Mouse (Mus musculus) C2C12 (cell line): Measurements from ENCODE around the gene Psmd11. TPM values are rescaled to one million over a fixed set of nuclear protein-coding genes. Genes with fewer than 3 reads are reported as not detected.

Experiments used
- H3K27me3 ChIP-seq: one replicate; pipeline ENCODE4 v1.6.1; 2011; ENCODE audit not compliant: control insufficient read depth, insufficient read depth, insufficient read length
- H3K36me3 ChIP-seq: one replicate; pipeline ENCODE4 v1.6.1; 2011; ENCODE audit not compliant: control insufficient read depth, insufficient read depth
- H3K4me3 ChIP-seq: one replicate; pipeline ENCODE4 v1.5.1; 2011; ENCODE audit warnings: mild to moderate bottlenecking, control low read depth; ENCODE audit not compliant: poor library complexity, insufficient read depth, severe bottlenecking
- H3K79me2 ChIP-seq: one replicate; pipeline ENCODE4 v1.6.1; 2011; ENCODE audit not compliant: control insufficient read depth, insufficient read depth
- H3K79me3 ChIP-seq: one replicate; pipeline ENCODE4 v1.6.1; 2011; ENCODE audit warnings: low read depth, control low read depth
- H3ac ChIP-seq: one replicate; pipeline ENCODE3; 2011; ENCODE audit warnings: low read depth; ENCODE audit not compliant: control insufficient read depth, insufficient read length
- CEBPB ChIP-seq: IDR thresholded peaks from one replicate; pipeline ENCODE4 v1.6.1; 2011; ENCODE audit warnings: low read depth, mild to moderate bottlenecking, control low read depth, moderate library complexity
- CTCF ChIP-seq: IDR thresholded peaks from one replicate; pipeline ENCODE4 v1.5.1; 2011; ENCODE audit not compliant: control insufficient read depth, insufficient read depth, insufficient read length
- FOSL1 ChIP-seq: IDR thresholded peaks from one replicate; pipeline ENCODE4 v1.8.0; 2011; ENCODE audit warnings: mild to moderate bottlenecking, low read length; ENCODE audit not compliant: poor library complexity, insufficient read depth, severe bottlenecking
- MAX ChIP-seq: IDR thresholded peaks from one replicate; pipeline ENCODE4 v1.6.1; 2011; ENCODE audit warnings: mild to moderate bottlenecking, control low read depth
- MYOD1 ChIP-seq: IDR thresholded peaks from one replicate; pipeline ENCODE4 v1.6.1; 2011; ENCODE audit warnings: low read depth; ENCODE audit not compliant: control insufficient read depth, insufficient read length
- MYOG ChIP-seq: IDR thresholded peaks from one replicate; pipeline ENCODE4 v1.6.1; 2011; ENCODE audit not compliant: control insufficient read depth, insufficient read length; ENCODE audit errors: extremely low read depth
- USF1 ChIP-seq: IDR thresholded peaks from one replicate; pipeline ENCODE4 v1.6.1; 2011; ENCODE audit warnings: low read depth, mild to moderate bottlenecking, control low read depth, moderate library complexity
- polyA plus RNA-seq: library from polyadenylated mRNA; unstranded; fragments of >200 nt; fragmentation: generic; extraction: Trizol; gene quantifications from one replicate; pipeline ENCODE4 v1.2.1, GENCODE M21; 2012; ENCODE audit warnings: missing spikeins

Psmd11 gene
- polyA plus RNA-seq, 1 experiment = 82.9 TPM

GRCm38 (mm10) chr11:80505581-80505980 lies 77.2 kb downstream of the Psmd11 start:
- Histone ChIP-seq H3K36me3 (no peaks in the 10 kb centered on the region), H3K27me3 (no peaks in the 10 kb centered on the region), H3ac (no peak overlapping the region), H3K4me3 (no peak overlapping the region), H3K79me2 (no peaks in the 10 kb centered on the region), H3K79me3 (no peaks in the 10 kb centered on the region)
- TF ChIP-seq FOSL1 = no peak

- Histone ChIP-seq H3ac (no peak overlapping the region), H3K4me3 (no peak overlapping the region), H3K79me2 (no peaks in the 10 kb centered on the region), H3K79me3 (no peaks in the 10 kb centered on the region), H3K36me3 (no peaks in the 10 kb centered on the region), H3K27me3 (no peaks in the 10 kb centered on the region)
- TF ChIP-seq MYOG = no peak
- TF ChIP-seq FOSL1 = no peak
- TF ChIP-seq USF1 = no peak
- TF ChIP-seq CTCF = no peak
- TF ChIP-seq MAX = no peak
- TF ChIP-seq MYOD1 = no peak
- TF ChIP-seq CEBPB = no peak
Measured at GRCm38 (mm10) chr11:80506483-80506882, 78.1 kb downstream of the Psmd11 start.

GRCm38 (mm10) chr11:80507791-80508190 lies 79.4 kb downstream of the Psmd11 start:
- H3K4me3 ChIP-seq = no peak overlapping the region
- H3K79me2 ChIP-seq = no peaks in the 10 kb centered on the region
- H3K79me3 ChIP-seq = no peaks in the 10 kb centered on the region
- TF ChIP-seq MAX (no peak), CTCF (no peak), FOSL1 (no peak), USF1 (no peak)
- no peak overlapping the region for H3ac ChIP-seq
- no peaks in the 10 kb centered on the region for H3K36me3 ChIP-seq
- H3K27me3 ChIP-seq = no peaks in the 10 kb centered on the region

GRCm38 (mm10) chr11:80508361-80509175 lies 80.2 kb downstream of the Psmd11 start:
- no peaks in the 10 kb centered on the region for H3K36me3 ChIP-seq
- H3K79me2 ChIP-seq = no peaks in the 10 kb centered on the region
- H3ac ChIP-seq = no peak overlapping the region
- no peak overlapping the region for H3K4me3 ChIP-seq
- no peaks in the 10 kb centered on the region for H3K79me3 ChIP-seq
- no peaks in the 10 kb centered on the region for H3K27me3 ChIP-seq
- TF ChIP-seq MYOD1 = peak; percentile 63
- TF ChIP-seq USF1 = no peak

- Histone ChIP-seq H3K79me2 (no peaks in the 10 kb centered on the region), H3K27me3 (no peaks in the 10 kb centered on the region), H3K4me3 (no peak overlapping the region), H3K36me3 (no peaks in the 10 kb centered on the region), H3K79me3 (no peaks in the 10 kb centered on the region), H3ac (no peak overlapping the region)
- TF ChIP-seq FOSL1 = no peak
Measured at GRCm38 (mm10) chr11:80509176-80509506, 80.7 kb downstream of the Psmd11 start.

- TF ChIP-seq MYOG (no peak), CEBPB (no peak), MAX (no peak), CTCF (no peak), FOSL1 (no peak), MYOD1 (no peak)
- H3K79me2 ChIP-seq = no peaks in the 10 kb centered on the region
- no peak overlapping the region for H3ac ChIP-seq
- H3K27me3 ChIP-seq = no peaks in the 10 kb centered on the region
- no peaks in the 10 kb centered on the region for H3K79me3 ChIP-seq
- no peaks in the 10 kb centered on the region for H3K36me3 ChIP-seq
- no peak overlapping the region for H3K4me3 ChIP-seq
Measured at GRCm38 (mm10) chr11:80510124-80510523, 81.7 kb downstream of the Psmd11 start.
